Mouse (Mus musculus) heart, postnatal 25 days (tissue): ENCODE results near the gene Skil. TPM values are rescaled to one million over a fixed set of nuclear protein-coding genes. Genes with fewer than 3 reads are reported as not detected.
A peak's percentile ranks its signal among the peaks of the same experiment; 100 is the strongest.

ENCODE experiments used
- DNase-seq: peaks from one replicate; pipeline ENCODE4 v3.0.0; 2022; ENCODE audit warnings: low spot score
- intact Hi-C: fragments of 180-260 bp; cut with DNase I; formaldehyde crosslinking; loops from one replicate; pipeline ENCODE4 v1.15.1; 2025
- total RNA-seq, 2 experiments: library from RNA; stranded (reverse); gene quantifications; 2 replicates each; pipeline ENCODE4 v1.2.3; 2021

The Skil gene
- 10 to 100 TPM; 14.2 to 17.6 TPM for total RNA-seq

- intact Hi-C loops, result loop anchor here (5.0 kb wide), 3 partner anchors 43 to 127 kb away; partner anchors contain the start of genes Phc3 and Prkci
Observed at GRCm38 (mm10) chr3:31094531-31095178, at the start of gene Skil. Skil (plus strand) TSS chr3:31095058.

GRCm38 (mm10) chr3:31047263-31047662 lies 47.6 kb upstream of the Skil start:
- DNase-seq, result no peak
- intact Hi-C loops, result no loop called here

More at GRCm38 (mm10) chr3:31094531-31095178, at the start of gene Skil:
- peak; percentile 94 for DNase-seq

- no peak for DNase-seq
- intact Hi-C loops, result no loop called here
Observed at GRCm38 (mm10) chr3:31049087-31049486, 45.8 kb upstream of the Skil start.

GRCm38 (mm10) chr3:31050375-31050774 lies 44.5 kb upstream of the Skil start:
- no peak for DNase-seq
- intact Hi-C loops, result loop anchor here (10.0 kb wide), 2 partner anchors 356 to 456 kb away; partner anchors contain the start of genes Actrt3 and Lrrc31

GRCm38 (mm10) chr3:31051730-31052129 lies 43.1 kb upstream of the Skil start:
- DNase-seq, result no peak
- intact Hi-C loops, result loop anchor here (10.0 kb wide), 2 partner anchors 357 to 457 kb away; partner anchors contain the start of genes Actrt3 and Lrrc31

- intact Hi-C loops, result loop anchor here (10.0 kb wide), 2 partner anchors 358 to 458 kb away; partner anchors contain the start of genes Actrt3 and Lrrc31
- DNase-seq, result no peak
Observed at GRCm38 (mm10) chr3:31053191-31053590, 41.7 kb upstream of the Skil start.

GRCm38 (mm10) chr3:31054888-31055287 lies 40.0 kb upstream of the Skil start:
- intact Hi-C loops, result loop anchor here (10.0 kb wide), 2 partner anchors 360 to 460 kb away; partner anchors contain the start of genes Actrt3 and Lrrc31
- DNase-seq, result no peak

GRCm38 (mm10) chr3:31056047-31056650 lies 38.7 kb upstream of the Skil start:
- intact Hi-C loops, result loop anchor here (2.0 to 10.0 kb wide), 5 partner anchors 37 to 461 kb away; partner anchors contain the start of genes Actrt3 and Lrrc31
- DNase-seq, result peak; percentile 13

GRCm38 (mm10) chr3:31056651-31057627 lies 37.9 kb upstream of the Skil start:
- peak; percentile 58 for DNase-seq
- intact Hi-C loops, result loop anchor here (1.0 to 10.0 kb wide), 6 partner anchors 36 to 462 kb away; partner anchors contain the start of genes Actrt3 and Lrrc31

- no peak for DNase-seq
- intact Hi-C loops, result loop anchor here (5.0 kb wide), 1 partner anchor 542 kb away; no protein-coding TSS in a partner anchor
Observed at GRCm38 (mm10) chr3:31060745-31061102, 34.1 kb upstream of the Skil start.

- no peak for DNase-seq
Observed at GRCm38 (mm10) chr3:31061103-31061785, 33.6 kb upstream of the Skil start.

GRCm38 (mm10) chr3:31061786-31062120 lies 33.1 kb upstream of the Skil start:
- DNase-seq, result no peak

More at GRCm38 (mm10) chr3:31061103-31061785, 33.6 kb upstream of the Skil start:
- intact Hi-C loops, result loop anchor here (5.0 kb wide), 1 partner anchor 541 kb away; no protein-coding TSS in a partner anchor

GRCm38 (mm10) chr3:31062325-31062724 lies 32.5 kb upstream of the Skil start:
- intact Hi-C loops, result loop anchor here (5.0 kb wide), 1 partner anchor 540 kb away; no protein-coding TSS in a partner anchor
- DNase-seq, result no peak

More at GRCm38 (mm10) chr3:31061786-31062120, 33.1 kb upstream of the Skil start:
- intact Hi-C loops, result loop anchor here (5.0 kb wide), 1 partner anchor 541 kb away; no protein-coding TSS in a partner anchor

GRCm38 (mm10) chr3:31068482-31068881 lies 26.4 kb upstream of the Skil start:
- intact Hi-C loops, result no loop called here
- no peak for DNase-seq

GRCm38 (mm10) chr3:31071804-31072203 lies 23.1 kb upstream of the Skil start:
- intact Hi-C loops, result no loop called here
- DNase-seq, result no peak

- intact Hi-C loops, result loop anchor here (2.0 kb wide), 1 partner anchor 15 kb away; no protein-coding TSS in a partner anchor
- DNase-seq, result no peak
Observed at GRCm38 (mm10) chr3:31075808-31076207, 19.1 kb upstream of the Skil start.

- intact Hi-C loops, result loop anchor here (2.0 kb wide), 1 partner anchor 14 kb away; no protein-coding TSS in a partner anchor
- no peak for DNase-seq
Observed at GRCm38 (mm10) chr3:31077068-31077703, 17.7 kb upstream of the Skil start.

GRCm38 (mm10) chr3:31079450-31079849 lies 15.4 kb upstream of the Skil start:
- intact Hi-C loops, result no loop called here
- no peak for DNase-seq
